Mouse (Mus musculus) small intestine, adult 2 months (tissue): Measurements from ENCODE around the gene Gtsf1.

Experiments used
- CTCF ChIP-seq: fragments of 200-500 bp; IDR thresholded peaks from 2 replicates; pipeline ENCODE4 v1.5.1; 2012; ENCODE audit warnings: low read depth, mild to moderate bottlenecking, control low read depth, inconsistent platforms, low read length, moderate library complexity, mixed read lengths; ENCODE audit not compliant: insufficient replicate concordance, insufficient read length; ENCODE audit errors: extremely low read depth
- POLR2A ChIP-seq: fragments of 200-500 bp; IDR thresholded peaks from 2 replicates; pipeline ENCODE4 v1.6.1; 2012; ENCODE audit warnings: low read depth, mild to moderate bottlenecking, control low read depth, inconsistent platforms, low read length, moderate library complexity

- TF ChIP-seq POLR2A, result no peak
- TF ChIP-seq CTCF, result no peak
Measured at GRCm38 (mm10) chr15:103430241-103430640, at the start of gene Gtsf1.
